Mouse (Mus musculus) limb, embryonic 14.5 days (tissue): ENCODE results near the gene Sgsm3. TPM values are rescaled to one million over a fixed set of nuclear protein-coding genes. Genes with fewer than 3 reads are reported as not detected.

ENCODE experiments used
- ATAC-seq: fragments of 200-750 bp; cut with Nextera tagmentation; 2 replicates; pipeline ENCODE4 v1.8.0; 2017; ENCODE audit warnings: low read depth, moderate number of reproducible peaks, moderate TSS enrichment; ENCODE audit not compliant: low FRiP score
- DNase-seq: peaks from one replicate; pipeline ENCODE4 v3.0.0-alpha.2; 2015; ENCODE audit warnings: low spot score
- H3K27ac ChIP-seq: fragments of 300-500 bp; sonication (generic); replicated peaks from 2 replicates; pipeline ENCODE4 v1.5.1; 2014; ENCODE audit warnings: low read depth, mild to moderate bottlenecking, low read length, moderate library complexity, mixed read lengths
- H3K27me3 ChIP-seq: fragments of 300-500 bp; sonication (generic); 2 replicates; pipeline ENCODE4 v1.6.1; 2014; ENCODE audit warnings: low read length, mixed read lengths; ENCODE audit not compliant: control insufficient read depth, insufficient read depth
- H3K36me3 ChIP-seq: fragments of 300-500 bp; sonication (generic); 2 replicates; pipeline ENCODE4 v1.6.1; 2014; ENCODE audit warnings: mild to moderate bottlenecking, low read length, moderate library complexity, mixed read lengths; ENCODE audit not compliant: control insufficient read depth, insufficient read depth
- H3K4me1 ChIP-seq: fragments of 300-500 bp; sonication (generic); 2 replicates; pipeline ENCODE4 v1.6.1; 2014; ENCODE audit warnings: antibody characterized with exemption, low read length, mixed read lengths; ENCODE audit not compliant: control insufficient read depth, insufficient read depth
- H3K4me2 ChIP-seq: fragments of 300-500 bp; sonication (generic); replicated peaks from 2 replicates; pipeline ENCODE4 v1.6.1; 2014; ENCODE audit warnings: low read depth, mild to moderate bottlenecking, low read length, moderate library complexity; ENCODE audit not compliant: severe bottlenecking
- H3K4me3 ChIP-seq: fragments of 300-500 bp; sonication (generic); replicated peaks from 2 replicates; pipeline ENCODE4 v1.5.1; 2014; ENCODE audit warnings: low read length
- H3K9ac ChIP-seq: fragments of 300-500 bp; sonication (generic); 2 replicates; pipeline ENCODE4 v1.6.1; 2014; ENCODE audit warnings: mild to moderate bottlenecking, low read depth, low read length, moderate library complexity; ENCODE audit not compliant: severe bottlenecking
- H3K9me3 ChIP-seq: fragments of 300-500 bp; sonication (generic); 2 replicates; pipeline ENCODE4 v1.6.1; 2016; ENCODE audit warnings: low read length; ENCODE audit not compliant: control insufficient read depth
- POLR2A ChIP-seq: fragments of 200-500 bp; IDR thresholded peaks from 2 replicates; pipeline ENCODE4 v1.8.0; 2012; ENCODE audit warnings: inconsistent platforms, mild to moderate bottlenecking, moderate library complexity, borderline replicate concordance; ENCODE audit not compliant: insufficient read depth, insufficient read length; ENCODE audit errors: extremely low read depth
- WGBS: fragments of 180-500 bp; shearing (Covaris S2); extraction: QIAGEN DNeasy Blood & Tissue Kit; methylation state at CpG from one replicate; pipeline ENCODE4 v1.1.7; 2014; 5-methylcytosine and 5-hydroxymethylcytosine counted together
- polyA plus RNA-seq, 2 experiments: library from polyadenylated mRNA; depleted of rRNA in 1 of 2; stranded (reverse) in 1 of 2; unstranded in 1 of 2; fragments of >200 nt; fragmentation: Nextera tagmentation in 1 of 2; extraction: Ambion mirVana in 1 of 2; gene quantifications; 2 replicates each; pipeline versions ENCODE4 v1.2.1 to v1.2.3; 2012 to 2014

Sgsm3 gene
- polyA plus RNA-seq, 2 experiments = 26.2 to 32.1 TPM

- no peak overlapping the region for H3K9ac ChIP-seq
- DNase-seq (no peak), ATAC-seq (no peak)
- no peaks in the 10 kb centered on the region for H3K4me1 ChIP-seq
- no peak overlapping the region for H3K4me3 ChIP-seq
- no peaks in the 10 kb centered on the region for H3K27me3 ChIP-seq
- H3K9me3 ChIP-seq = no peaks in the 10 kb centered on the region
- no peak overlapping the region for H3K27ac ChIP-seq
- H3K4me2 ChIP-seq = no peak overlapping the region
- TF ChIP-seq POLR2A = no peak
- 87% methylated on average over 5 of the region's 5 CpGs for WGBS
- peaks cover 87% of the 10 kb centered on the region for H3K36me3 ChIP-seq
Measured at GRCm38 (mm10) chr15:81015068-81015744, 37.6 kb downstream of the Sgsm3 start.

- Histone ChIP-seq H3K9ac (no peak overlapping the region), H3K9me3 (no peaks in the 10 kb centered on the region), H3K27ac (no peak overlapping the region), H3K36me3 (peaks cover 84% of the 10 kb centered on the region), H3K4me1 (no peaks in the 10 kb centered on the region), H3K4me2 (no peak overlapping the region), H3K4me3 (no peak overlapping the region), H3K27me3 (no peaks in the 10 kb centered on the region)
- TF ChIP-seq POLR2A = no peak
- DNase-seq (no peak), ATAC-seq (no peak)
- WGBS = 87% methylated on average over 10 of the region's 10 CpGs
Measured at GRCm38 (mm10) chr15:81016488-81016887, 38.9 kb downstream of the Sgsm3 start.

GRCm38 (mm10) chr15:81017308-81017707, 39.7 kb downstream of the Sgsm3 start:
- ATAC-seq (no peak), DNase-seq (no peak)
- no peak overlapping the region for H3K4me3 ChIP-seq
- no peak for TF ChIP-seq POLR2A
- H3K36me3 ChIP-seq = peaks cover 85% of the 10 kb centered on the region
- no peaks in the 10 kb centered on the region for H3K9me3 ChIP-seq
- H3K9ac ChIP-seq = no peak overlapping the region
- H3K27me3 ChIP-seq = no peaks in the 10 kb centered on the region
- WGBS = 91% methylated on average over 7 of the region's 7 CpGs
- no peaks in the 10 kb centered on the region for H3K4me1 ChIP-seq
- no peak overlapping the region for H3K4me2 ChIP-seq
- no peak overlapping the region for H3K27ac ChIP-seq

- DNase-seq (no peak), ATAC-seq (no peak)
- no peak for TF ChIP-seq POLR2A
- peaks cover 50% of the 10 kb centered on the region for H3K36me3 ChIP-seq
- no peaks in the 10 kb centered on the region for H3K9me3 ChIP-seq
- no peak overlapping the region for H3K9ac ChIP-seq
- no peaks in the 10 kb centered on the region for H3K4me1 ChIP-seq
- no peak overlapping the region for H3K27ac ChIP-seq
- no peaks in the 10 kb centered on the region for H3K27me3 ChIP-seq
- 78% methylated on average over 6 of the region's 6 CpGs for WGBS
- no peak overlapping the region for H3K4me2 ChIP-seq
- no peak overlapping the region for H3K4me3 ChIP-seq
Measured at GRCm38 (mm10) chr15:81021377-81021776, 43.8 kb downstream of the Sgsm3 start.

GRCm38 (mm10) chr15:81022437-81022836, 44.9 kb downstream of the Sgsm3 start:
- peaks cover 40% of the 10 kb centered on the region for H3K36me3 ChIP-seq
- H3K9me3 ChIP-seq = no peaks in the 10 kb centered on the region
- TF ChIP-seq POLR2A = no peak
- ATAC-seq = no peak
- H3K4me3 ChIP-seq = no peak overlapping the region
- no peaks in the 10 kb centered on the region for H3K27me3 ChIP-seq
- no peak for DNase-seq
- H3K27ac ChIP-seq = no peak overlapping the region
- H3K4me1 ChIP-seq = no peaks in the 10 kb centered on the region
- no peak overlapping the region for H3K9ac ChIP-seq
- WGBS = 86% methylated on average over 7 of the region's 7 CpGs
- H3K4me2 ChIP-seq = no peak overlapping the region
